Mouse (Mus musculus) kidney, postnatal 4 days (tissue): Measurements from ENCODE around the gene Gm11037.

Source experiments
- DNase-seq, 2 experiments: peaks; one replicate each; pipeline ENCODE4 v3.0.0; 2021; ENCODE audit warnings: mixed read lengths in 2 of 2

Gene Gm11037

DNA sequence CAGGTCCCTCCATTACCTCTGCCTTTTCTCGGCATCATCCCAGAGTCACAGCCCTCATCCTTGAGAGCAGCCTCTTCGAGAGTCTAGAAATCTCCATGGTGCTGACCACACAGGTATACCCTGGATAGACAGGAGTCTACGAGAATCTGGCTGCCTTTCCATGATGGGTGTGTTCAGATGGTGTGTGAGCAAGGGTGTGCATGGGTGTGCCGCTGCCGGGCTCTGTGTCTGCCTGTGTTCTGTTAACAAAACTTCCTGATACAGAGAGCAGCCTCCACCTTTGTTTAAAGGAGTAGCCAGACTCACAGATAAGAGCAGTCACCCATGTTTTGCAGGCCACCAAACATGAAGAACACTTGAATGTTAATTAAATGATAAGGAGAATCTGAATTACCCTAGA lies 3.5 kb upstream of the Gm11037 start:
- DNase-seq, result no peak

DNA sequence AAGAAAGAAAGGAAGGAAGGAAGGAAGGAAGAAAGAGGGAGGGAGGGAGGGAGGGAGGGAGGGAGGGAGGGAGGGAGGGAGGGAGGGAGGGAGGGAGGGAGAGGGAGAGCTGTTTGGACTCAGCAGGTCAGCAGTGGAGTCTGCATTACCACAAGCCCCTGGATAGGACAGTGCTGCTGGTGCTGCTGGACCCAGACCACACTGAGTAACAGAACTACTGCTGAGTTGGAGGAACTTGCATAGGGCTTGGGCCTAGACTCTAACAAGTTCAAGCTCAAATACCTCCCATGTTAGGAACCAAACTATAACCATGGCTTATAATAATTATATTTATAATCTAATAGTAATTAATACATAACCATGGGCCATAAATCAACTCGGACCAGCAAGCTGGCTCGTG lies 2.4 kb upstream of the Gm11037 start:
- peak in 1 of 2 experiments; percentile 0 for DNase-seq

DNA sequence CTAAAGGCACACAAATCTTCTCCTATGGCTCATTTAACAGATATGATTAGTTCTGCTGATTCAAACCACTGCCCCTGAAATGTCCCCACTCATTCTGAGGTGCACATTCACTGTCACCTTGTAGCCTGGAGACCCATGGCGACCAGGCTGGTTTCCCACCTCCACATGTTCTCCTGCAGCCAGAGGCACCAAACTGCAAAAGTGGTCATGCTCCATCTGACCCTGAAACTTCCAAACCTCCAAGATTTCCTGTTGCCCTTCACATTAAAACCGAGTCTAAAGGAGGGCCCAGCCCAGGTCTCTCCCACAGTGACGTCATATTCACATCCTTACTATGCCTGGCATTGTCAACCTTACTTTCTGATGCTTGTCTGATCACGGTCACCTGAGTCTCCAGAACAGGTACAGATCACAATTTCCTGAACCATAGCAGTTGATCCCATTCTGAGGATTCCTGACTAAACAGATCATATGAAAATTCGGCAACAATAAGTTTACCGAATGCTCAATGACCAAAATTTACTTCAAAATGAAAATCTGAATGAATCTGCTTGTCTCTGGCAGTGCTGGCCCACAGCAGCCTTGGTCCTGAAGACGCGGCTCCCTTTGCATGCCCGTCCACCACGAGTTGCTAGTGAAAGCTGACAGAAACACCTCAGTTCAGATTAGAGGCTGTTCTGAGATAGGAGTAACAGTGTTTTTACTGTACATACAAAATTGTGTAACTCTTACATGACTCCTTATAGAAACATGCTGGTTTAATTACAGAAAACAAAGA lies 997 bp upstream of the Gm11037 start:
- DNase-seq, result peak; percentile 0 to 1

DNA sequence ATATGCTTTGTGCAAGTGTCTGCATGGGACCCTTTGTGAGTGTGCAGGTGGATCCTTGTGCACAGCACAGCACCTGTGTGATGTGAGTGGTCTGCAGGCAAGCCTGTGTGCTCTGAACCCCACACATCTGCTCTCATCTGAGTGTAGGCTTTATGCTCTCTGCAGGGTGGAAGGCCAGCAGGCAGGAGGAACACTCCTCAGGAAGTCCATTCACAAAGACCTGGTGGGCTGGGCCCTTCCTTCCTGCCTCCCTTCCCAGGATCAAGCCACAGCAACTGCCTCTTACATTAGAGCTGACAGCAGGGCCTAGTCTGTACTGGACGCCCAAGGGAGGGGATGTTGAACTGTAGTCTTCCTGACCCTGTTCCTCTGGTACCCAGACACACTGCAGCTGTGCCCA lies 1.1 kb downstream of the Gm11037 start:
- DNase-seq, result peak; percentile 41 to 56

DNA sequence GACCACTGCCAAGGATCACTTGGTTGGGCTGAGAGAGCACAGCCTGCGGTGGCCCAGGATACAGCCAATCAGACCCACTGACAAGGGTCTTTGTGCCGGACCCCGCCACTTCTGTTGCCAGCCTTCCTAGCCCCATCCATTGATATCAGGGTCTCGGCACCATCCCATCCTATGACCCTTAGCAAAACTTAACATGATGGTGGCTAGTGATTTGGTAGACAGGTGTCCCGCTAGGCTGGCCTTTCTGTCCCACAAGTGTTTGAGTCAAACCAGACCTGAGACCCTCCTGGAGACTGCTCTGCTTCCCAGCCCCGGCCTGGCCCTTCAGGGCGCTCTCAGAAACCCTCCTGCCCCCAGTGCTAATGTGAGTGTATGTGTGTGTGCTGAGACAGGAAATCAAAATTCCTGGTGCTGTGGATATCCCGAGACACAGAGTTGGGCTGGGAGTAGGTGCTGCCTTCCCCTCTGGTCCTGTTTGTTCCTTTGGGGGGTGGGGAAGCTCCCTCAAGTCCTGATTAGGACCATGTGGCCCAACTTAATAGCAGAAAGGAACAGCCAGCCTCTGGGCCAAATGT lies 1.6 kb downstream of the Gm11037 start:
- peak in 1 of 2 experiments; percentile 1 for DNase-seq

DNA sequence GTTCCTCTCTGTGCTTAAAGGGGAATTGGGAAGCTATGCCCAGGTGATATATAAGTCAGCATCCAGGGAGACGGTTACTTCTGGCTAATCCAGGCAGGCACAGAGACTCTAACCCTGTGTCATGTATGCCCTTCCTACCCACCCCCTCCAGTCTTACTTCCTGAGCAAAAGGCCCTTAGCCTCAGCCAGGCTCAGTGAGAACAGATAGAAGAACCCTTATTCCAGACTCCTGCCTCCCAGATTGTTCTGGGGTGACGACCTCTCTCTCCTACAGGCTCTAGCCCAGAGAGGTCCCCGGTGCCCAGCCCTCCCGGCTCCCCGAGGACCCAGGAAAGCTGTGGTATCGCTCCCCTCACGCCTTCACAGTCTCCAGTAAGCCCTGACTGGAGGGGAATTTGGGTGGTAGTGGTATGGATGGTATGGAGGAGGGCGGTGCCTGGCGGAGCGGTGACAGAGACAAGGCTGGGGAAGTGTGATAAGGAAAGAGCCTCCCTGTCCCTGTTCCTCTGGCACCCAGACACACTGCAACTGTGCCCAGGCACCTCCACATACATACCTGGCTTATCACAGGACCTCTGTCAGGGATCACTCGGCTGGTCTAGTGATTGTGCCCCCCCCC lies 2.3 kb downstream of the Gm11037 start:
- peak in 1 of 2 experiments; percentile 0 for DNase-seq

DNA sequence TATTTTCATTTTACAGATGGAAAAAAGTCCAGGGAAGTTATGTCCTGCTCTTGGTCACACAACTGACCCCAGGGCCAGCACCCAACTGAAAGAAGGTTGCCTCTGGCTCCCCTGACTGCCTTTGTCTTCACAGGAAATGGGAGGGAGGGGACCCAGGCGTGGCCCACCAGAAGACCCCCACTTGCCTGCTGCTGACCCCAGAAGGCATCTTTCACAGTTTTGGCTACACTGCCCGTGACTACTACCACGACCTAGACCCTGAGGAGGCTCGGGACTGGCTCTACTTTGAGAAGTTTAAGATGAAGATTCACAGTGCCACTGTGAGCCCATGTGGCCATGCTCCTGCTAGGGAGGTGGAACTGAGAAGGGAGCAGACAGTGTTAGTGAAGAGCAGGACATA lies 5.0 kb downstream of the Gm11037 start:
- DNase-seq, result no peak

DNA sequence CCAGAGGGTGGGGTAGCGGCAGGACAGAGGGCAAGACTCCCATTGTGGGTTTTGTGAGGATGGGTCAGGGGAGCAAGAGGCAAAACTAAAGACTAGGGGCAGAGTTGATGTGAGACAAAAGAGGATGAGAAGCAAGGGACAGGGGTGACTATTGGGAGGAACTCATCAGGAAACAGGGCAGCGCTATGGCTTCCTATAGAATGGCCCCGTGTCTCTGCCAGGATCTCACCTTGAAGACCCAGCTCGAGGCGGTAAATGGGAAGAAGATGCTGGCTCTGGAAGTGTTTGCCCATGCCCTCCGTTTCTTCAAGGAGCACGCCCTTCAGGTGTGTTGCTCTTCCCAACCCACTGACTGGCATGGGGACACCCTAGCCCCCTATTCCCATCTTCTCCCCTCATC lies 5.5 kb downstream of the Gm11037 start:
- no peak for DNase-seq

DNA sequence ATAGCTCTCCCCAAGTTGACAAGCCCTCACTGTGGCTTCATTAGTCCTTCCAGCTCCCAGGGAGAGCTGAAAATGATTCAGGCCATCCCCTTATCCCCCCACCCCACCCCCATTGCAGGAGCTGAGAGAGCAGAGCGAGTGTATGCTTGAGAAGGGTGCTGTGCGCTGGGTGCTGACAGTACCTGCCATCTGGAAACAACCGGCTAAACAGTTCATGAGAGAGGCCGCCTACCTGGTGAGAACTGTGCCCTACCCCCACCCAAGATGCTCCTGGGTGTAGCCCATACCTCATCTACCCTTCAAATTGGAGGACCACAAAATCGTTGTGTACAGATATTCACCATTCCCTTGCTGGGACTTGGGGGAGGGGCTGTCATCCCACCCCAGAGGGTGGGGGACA lies 6.0 kb downstream of the Gm11037 start:
- no peak for DNase-seq

DNA sequence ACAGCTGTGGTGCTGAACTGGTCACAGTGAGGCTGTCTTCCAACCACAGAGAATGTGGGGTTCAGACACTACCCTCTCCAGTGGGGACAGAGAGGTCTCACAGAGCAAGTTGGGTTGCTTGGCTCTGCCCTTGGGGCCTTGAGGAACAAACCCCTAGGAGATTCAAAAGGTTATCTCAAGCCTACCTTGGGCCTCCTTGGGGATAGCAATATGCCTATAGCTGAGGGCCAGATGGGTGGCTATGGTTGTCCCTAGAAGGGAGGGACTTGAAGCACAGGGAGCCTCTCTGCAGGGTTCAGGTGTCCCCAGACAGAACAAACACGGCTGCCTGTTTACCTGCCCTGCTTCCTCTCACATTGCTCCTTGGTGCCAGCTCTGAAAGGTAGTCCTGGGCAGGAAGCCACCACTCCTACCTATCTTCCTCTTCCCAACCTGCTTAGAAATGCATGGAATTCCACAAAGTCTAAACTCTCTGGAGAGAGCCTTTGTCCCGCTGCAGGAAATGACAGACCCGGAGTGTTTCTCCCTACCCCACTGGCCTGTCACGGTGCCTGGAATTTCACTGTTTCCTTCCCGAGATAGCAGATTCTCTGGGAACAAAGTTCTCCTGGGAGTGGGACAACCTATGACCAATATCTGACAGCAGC lies 6.7 kb downstream of the Gm11037 start:
- peak in 1 of 2 experiments; percentile 46 for DNase-seq

DNA sequence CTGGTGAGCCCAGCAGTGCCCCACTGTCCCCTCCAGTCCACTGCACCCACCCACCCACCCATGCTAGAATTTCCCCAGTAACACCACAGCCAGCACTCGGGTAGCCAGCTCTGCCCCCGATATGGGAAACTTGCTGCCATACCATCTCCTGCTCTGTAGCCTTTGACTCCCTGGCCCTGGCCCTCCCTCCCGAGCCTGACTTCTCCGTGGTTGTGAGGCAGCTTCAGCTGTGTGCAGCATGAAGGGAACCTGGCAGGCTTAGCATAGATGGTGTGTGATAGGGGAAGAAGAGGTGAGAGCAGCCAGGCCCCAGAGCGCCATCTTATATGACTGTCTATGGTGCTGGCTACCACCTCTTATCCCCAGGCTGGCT lies 7.2 kb downstream of the Gm11037 start:
- no peak for DNase-seq

DNA sequence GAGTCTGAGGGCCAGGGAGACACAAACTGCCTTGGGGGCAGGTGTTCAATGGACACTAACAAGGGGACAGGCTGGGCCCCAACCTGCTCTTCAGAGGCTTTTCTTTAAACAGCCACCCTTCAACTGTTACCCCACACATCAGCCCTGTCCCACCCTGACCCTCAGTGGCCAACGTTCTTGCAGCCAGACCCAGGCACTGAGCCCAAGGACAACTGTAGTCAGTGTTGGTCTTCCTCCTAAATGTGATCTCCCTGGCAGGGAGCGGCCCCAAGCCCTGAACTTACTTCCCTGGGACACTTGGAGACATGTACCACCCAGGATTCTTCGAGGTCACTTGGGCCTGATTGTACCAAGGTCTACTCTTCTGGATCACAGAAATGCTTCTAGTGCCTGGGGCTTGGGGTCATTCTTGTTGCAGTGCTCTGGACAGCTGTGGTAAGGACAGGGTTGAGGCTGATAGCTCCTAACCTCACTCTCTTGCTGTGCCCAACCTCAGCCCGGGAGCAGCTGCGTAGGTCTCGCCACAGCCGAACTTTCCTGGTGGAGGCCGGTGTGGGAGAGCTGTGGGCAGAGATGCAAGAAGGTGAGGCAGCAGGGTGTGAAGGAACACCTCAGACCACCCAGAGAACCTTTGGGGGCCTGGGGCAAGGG lies 8.2 kb downstream of the Gm11037 start:
- DNase-seq, result no peak

DNA sequence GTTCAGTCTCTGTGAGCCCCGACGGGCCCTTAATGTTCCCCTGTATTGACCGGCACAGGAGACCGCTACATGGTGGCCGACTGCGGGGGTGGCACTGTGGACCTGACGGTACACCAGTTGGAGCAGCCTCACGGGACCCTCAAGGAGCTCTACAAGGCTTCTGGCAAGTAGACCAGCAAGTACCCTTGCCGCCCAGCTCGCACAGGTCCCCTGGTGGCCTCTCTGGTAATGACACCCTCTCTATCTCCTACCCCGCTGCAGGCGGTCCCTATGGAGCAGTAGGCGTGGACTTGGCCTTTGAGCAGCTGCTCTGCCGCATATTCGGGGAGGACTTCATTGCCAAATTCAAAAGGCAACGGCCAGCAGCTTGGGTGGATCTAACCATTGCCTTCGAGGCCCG lies 9.3 kb downstream of the Gm11037 start:
- DNase-seq, result peak; percentile 90 to 92

DNA sequence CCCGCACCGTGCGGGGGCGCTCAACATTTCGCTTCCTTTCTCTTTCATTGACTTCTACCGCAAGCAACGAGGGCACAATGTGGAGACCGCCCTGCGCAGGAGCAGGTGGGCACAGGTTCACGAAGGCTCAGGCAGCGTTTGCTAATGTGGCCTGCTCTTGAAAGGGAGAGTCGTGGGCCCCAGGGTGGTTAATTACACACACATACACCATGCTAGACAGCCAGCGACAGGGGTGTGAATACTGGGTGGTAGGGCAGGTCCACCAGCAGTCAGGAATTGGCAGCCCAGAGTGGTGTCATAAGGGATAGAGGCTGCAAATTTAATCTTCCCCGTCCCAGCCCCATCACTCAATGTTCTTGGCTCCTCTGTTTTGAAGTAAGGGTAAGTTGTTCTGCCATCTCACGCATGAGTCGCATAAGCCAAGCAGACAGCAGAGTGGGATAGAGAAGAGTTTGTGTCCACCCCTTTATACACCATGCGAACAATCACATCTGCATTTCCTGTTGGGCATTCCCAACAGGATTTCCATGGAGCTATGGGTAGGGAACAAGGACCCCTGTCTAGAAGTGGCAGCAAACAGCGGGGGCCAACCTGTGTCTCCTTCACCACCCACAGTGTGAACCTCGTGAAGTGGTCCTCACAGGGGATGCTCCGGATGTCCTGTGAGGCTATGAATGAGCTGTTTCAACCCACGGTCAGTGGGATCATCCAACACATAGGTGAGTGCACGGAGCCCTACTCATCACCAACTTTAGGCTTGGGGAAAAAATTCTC lies 9.9 kb downstream of the Gm11037 start:
- DNase-seq, result no peak

DNA sequence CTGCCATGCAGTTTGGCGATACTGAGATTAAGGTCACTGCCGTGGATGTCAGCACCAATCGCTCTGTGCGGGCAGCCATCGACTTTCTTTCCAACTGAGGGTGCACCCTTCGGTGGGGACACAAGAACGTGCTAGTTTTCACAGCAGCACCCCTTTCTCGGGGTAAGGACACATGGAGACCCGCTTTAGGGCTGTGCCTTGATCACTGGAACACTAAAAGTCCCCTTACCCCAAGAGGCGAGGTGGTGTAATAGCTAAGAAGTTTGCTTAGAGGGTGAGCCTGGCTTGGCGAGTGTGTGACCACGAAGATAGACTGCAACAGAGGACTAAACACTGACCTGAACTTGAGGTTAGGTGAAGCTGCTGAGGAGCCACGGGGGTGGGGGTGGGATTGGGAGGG lies 11.8 kb downstream of the Gm11037 start:
- DNase-seq, result no peak

DNA sequence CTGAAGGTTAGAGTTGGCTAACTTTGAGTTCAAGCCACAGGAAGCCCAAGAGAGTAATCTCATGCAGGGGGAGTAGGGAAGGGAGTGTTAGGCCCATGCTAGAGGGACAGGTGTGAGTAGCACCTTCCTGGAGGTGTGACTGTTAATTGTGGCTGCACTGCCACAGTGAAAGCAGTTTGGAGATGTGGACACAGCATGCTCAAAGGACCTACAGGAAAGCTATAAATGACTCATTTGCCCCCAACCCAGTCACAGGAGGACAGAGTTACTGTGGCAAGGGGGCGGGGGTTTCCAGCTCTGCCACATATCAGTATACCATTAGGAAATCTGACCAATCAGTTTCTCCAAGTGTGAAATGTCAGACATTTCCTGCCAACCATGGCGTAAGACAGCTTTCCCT lies 12.2 kb downstream of the Gm11037 start:
- no peak for DNase-seq

DNA sequence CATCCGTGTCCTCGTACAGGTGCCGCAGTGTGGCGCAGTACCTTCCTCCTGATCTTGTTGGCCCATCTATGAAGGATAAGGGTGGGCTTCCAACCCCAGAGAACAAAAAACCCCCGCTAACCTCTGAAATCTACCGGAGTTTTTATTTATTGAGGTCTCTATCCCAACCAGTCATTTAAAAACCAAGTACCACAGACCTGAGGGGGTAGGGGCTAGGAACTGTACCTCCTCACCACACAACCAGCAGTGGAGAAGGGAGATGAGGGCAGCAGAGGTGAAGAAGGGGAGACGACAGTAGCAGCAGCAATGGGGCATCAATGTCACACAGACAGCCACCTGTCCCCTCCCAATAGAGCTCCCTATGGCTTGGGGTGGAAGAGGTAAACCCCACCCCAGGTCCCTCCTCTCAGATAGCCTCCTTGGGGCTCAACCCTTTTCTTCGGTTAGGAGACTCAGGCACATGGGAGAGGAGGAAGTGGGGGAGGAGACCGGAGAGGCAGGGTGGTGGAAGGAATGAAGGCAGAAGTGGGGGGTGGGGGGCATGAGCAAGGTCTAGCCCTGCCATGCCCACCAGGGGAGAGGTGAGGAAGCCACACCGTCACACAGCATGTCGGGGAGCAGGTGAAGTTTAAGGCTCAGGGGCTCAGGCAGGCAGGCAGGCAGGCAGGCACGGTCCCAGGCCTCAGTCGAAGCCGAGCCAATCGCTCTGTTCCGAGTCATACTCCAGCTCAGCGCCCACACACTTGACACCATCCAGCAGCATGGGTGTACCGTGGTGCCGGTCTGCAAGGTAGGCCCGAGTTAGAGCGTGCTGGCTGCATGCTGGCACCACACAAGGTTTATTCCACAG lies 13.1 kb downstream of the Gm11037 start:
- no peak for DNase-seq

DNA sequence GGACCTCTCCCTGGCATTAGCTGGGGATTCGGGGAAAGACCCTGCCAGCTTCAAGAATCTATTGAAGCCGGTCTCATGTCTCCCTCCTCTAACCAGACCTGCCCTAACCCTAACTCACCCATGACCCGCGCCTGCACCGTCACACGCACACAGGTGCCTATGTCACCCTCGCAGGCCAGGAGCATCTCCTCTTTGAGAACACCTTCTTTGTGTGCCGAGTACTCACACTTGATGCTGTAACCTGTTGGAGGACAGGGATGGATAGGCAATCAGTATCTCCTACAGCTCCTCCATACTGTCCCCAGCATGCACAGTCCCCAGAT lies 13.7 kb downstream of the Gm11037 start:
- DNase-seq, result no peak

DNA sequence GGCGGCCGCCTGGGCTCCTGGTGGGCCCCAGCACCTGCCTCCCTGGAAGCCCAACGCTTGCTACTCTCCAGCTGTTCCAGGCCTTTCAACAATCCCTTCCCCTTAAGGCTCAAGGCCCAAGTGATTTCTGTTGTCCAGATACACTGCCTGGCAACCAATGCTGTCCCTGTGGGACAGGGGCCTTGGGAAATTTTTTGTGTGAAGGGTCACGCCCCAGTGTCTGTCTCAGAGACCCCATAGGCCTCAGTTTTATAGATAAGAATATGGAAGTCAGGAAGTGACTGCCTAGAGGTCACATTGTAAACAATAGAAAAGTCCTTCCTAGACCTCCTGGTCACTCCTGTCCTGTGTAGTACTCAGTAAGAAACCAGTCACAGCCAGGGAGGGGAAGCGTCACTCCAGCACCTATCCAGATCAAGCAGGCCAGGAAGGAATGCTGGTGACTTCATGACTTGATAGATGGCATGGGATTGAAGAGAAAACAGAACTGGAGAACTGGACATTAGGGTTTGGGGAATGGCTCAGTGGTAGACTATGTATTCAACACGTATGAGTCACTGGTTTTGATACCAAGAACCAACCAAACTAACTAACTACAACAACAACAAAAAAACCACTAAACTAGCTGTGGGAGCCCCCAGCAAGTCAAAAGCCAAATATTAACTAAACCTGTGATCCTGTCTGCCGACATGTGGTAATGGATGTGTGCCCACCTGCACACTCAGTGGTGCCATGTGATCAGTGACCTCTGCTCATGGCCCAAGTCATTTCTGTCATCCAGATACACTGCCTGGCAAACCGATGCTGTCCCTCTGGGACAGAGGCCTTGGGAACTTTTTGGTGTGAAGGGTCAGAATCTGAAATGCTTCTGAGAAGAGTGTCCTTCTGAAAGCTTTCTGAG lies 15.3 kb downstream of the Gm11037 start:
- no peak for DNase-seq

DNA sequence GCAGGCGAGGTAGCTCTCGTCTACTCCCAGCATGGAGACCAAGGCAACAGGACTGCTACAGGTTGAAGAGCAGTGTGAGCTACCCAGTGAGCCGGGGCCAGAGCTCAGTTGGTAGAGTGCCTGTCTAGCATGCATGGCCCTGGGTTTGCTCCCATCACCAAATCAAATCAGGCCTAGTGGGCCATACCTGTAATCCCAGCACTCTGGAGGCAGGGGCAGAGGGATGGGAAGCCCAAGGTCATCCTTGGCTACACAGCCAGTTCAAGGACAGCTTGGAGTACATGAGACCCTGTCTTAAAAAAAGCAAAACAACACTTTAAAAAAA lies 15.9 kb downstream of the Gm11037 start:
- no peak for DNase-seq
